Mouse (Mus musculus) limb, embryonic 14.5 days (tissue): ENCODE data around the gene Nck1. TPM values are rescaled to one million over a fixed set of nuclear protein-coding genes. Genes with fewer than 3 reads are reported as not detected.
A peak's percentile ranks its signal among the peaks of the same experiment; 100 is the strongest.

Experiments used
- ATAC-seq: fragments of 200-750 bp; cut with Nextera tagmentation; 2 replicates; pipeline ENCODE4 v1.8.0; 2017; ENCODE audit warnings: low read depth, moderate number of reproducible peaks, moderate TSS enrichment; ENCODE audit not compliant: low FRiP score
- DNase-seq: peaks from one replicate; pipeline ENCODE4 v3.0.0-alpha.2; 2015; ENCODE audit warnings: low spot score
- H3K27ac ChIP-seq: fragments of 300-500 bp; sonication (generic); replicated peaks from 2 replicates; pipeline ENCODE4 v1.5.1; 2014; ENCODE audit warnings: low read depth, mild to moderate bottlenecking, low read length, moderate library complexity, mixed read lengths
- H3K27me3 ChIP-seq: fragments of 300-500 bp; sonication (generic); 2 replicates; pipeline ENCODE4 v1.6.1; 2014; ENCODE audit warnings: low read length, mixed read lengths; ENCODE audit not compliant: control insufficient read depth, insufficient read depth
- H3K36me3 ChIP-seq: fragments of 300-500 bp; sonication (generic); 2 replicates; pipeline ENCODE4 v1.6.1; 2014; ENCODE audit warnings: mild to moderate bottlenecking, low read length, moderate library complexity, mixed read lengths; ENCODE audit not compliant: control insufficient read depth, insufficient read depth
- H3K4me1 ChIP-seq: fragments of 300-500 bp; sonication (generic); 2 replicates; pipeline ENCODE4 v1.6.1; 2014; ENCODE audit warnings: antibody characterized with exemption, low read length, mixed read lengths; ENCODE audit not compliant: control insufficient read depth, insufficient read depth
- H3K4me2 ChIP-seq: fragments of 300-500 bp; sonication (generic); replicated peaks from 2 replicates; pipeline ENCODE4 v1.6.1; 2014; ENCODE audit warnings: low read depth, mild to moderate bottlenecking, low read length, moderate library complexity; ENCODE audit not compliant: severe bottlenecking
- H3K4me3 ChIP-seq: fragments of 300-500 bp; sonication (generic); replicated peaks from 2 replicates; pipeline ENCODE4 v1.5.1; 2014; ENCODE audit warnings: low read length
- H3K9ac ChIP-seq: fragments of 300-500 bp; sonication (generic); 2 replicates; pipeline ENCODE4 v1.6.1; 2014; ENCODE audit warnings: mild to moderate bottlenecking, low read depth, low read length, moderate library complexity; ENCODE audit not compliant: severe bottlenecking
- H3K9me3 ChIP-seq: fragments of 300-500 bp; sonication (generic); 2 replicates; pipeline ENCODE4 v1.6.1; 2016; ENCODE audit warnings: low read length; ENCODE audit not compliant: control insufficient read depth
- POLR2A ChIP-seq: fragments of 200-500 bp; IDR thresholded peaks from 2 replicates; pipeline ENCODE4 v1.8.0; 2012; ENCODE audit warnings: inconsistent platforms, mild to moderate bottlenecking, moderate library complexity, borderline replicate concordance; ENCODE audit not compliant: insufficient read depth, insufficient read length; ENCODE audit errors: extremely low read depth
- WGBS: fragments of 180-500 bp; shearing (Covaris S2); extraction: QIAGEN DNeasy Blood & Tissue Kit; methylation state at CpG from one replicate; pipeline ENCODE4 v1.1.7; 2014; 5-methylcytosine and 5-hydroxymethylcytosine counted together
- polyA plus RNA-seq, 2 experiments: library from polyadenylated mRNA; depleted of rRNA in 1 of 2; stranded (reverse) in 1 of 2; unstranded in 1 of 2; fragments of >200 nt; fragmentation: Nextera tagmentation in 1 of 2; extraction: Ambion mirVana in 1 of 2; gene quantifications; 2 replicates each; pipeline versions ENCODE4 v1.2.1 to v1.2.3; 2012 to 2014

Nck1 gene
- polyA plus RNA-seq, 2 experiments, result 49.3 to 67.3 TPM

DNA sequence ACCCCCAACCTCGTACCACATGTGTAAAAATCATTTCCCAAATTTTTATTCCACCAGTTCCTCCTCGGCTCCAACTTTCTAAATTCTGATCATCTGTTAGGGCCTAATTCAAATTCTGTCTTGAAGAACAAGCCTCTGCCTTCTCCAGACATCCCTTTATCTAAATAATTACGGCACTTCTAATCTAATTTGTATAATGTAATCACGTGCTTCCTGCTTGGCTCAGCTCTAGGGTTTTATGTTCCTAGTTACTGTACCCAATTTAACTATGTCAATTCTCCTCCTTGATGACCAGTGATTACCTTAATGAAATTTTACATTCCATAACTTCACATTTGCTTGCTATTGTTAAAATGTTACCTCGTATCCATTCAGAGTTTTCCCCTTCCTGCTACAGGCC is 9.8 kb upstream of the Nck1 start:
- Histone ChIP-seq H3K4me2 (no peak overlapping the region), H3K27me3 (no peaks in the 10 kb centered on the region), H3K4me1 (no peaks in the 10 kb centered on the region), H3K36me3 (no peaks in the 10 kb centered on the region), H3K9ac (no peak overlapping the region), H3K27ac (no peak overlapping the region), H3K9me3 (no peaks in the 10 kb centered on the region), H3K4me3 (no peak overlapping the region)
- DNase-seq (no peak), ATAC-seq (no peak)
- 59% methylated on average over 5 of the region's 5 CpGs for WGBS
- TF ChIP-seq POLR2A, result no peak

DNA sequence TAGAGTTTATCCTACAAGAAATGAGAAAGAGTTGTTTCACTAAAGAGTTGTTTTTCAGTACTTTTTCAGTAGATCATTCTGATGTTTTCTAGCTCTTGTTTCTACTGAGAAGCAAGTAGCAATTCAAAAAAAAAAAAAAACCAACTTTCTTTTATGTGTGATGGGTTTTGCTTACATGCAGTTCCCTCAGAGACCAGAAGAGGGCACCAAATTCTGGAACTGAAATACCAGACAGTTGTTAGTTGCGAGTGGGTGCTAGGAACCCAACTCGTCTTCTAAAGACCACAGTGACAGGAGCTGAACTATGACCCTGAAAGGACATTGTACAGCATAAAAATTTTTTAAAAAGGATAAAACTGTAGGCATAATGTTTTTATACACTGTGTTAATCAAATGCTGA is 2.4 kb upstream of the Nck1 start:
- DNase-seq, result no peak
- Histone ChIP-seq H3K9me3 (0 out of 2 replicates have a peak, but pooled peaks cover 6% of the 10 kb centered on the region), H3K27me3 (no peaks in the 10 kb centered on the region), H3K4me1 (peaks cover 9% of the 10 kb centered on the region; the same call in 1 of the 2 replicates), H3K4me2 (no peak overlapping the region), H3K27ac (no peak overlapping the region), H3K9ac (no peak overlapping the region), H3K36me3 (no peaks in the 10 kb centered on the region), H3K4me3 (no peak overlapping the region)
- WGBS, result 95% methylated on average over 2 of the region's 2 CpGs
- no peak for ATAC-seq
- no peak for TF ChIP-seq POLR2A

DNA sequence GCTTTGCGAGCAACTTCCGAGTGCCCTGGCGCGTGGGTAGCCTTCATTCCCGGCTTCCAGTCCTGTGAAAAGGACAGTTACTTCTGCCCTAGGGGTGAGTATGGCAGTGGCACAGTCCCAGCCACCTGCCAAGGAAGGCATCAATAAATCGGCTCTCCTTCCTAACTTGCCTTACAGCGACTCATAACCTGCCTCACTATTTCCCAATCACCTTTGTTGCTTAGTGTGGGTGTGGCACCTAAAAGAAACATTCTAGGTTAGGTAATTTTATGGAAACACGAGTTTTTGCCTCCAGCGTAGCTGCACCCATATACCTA is 618 bp upstream of the Nck1 start:
- ATAC-seq (0 out of 2 replicates have a peak, but pooled peaks have one; percentile 4), DNase-seq (peak; percentile 13)
- WGBS, result 7% methylated on average over 9 of the region's 9 CpGs

DNA sequence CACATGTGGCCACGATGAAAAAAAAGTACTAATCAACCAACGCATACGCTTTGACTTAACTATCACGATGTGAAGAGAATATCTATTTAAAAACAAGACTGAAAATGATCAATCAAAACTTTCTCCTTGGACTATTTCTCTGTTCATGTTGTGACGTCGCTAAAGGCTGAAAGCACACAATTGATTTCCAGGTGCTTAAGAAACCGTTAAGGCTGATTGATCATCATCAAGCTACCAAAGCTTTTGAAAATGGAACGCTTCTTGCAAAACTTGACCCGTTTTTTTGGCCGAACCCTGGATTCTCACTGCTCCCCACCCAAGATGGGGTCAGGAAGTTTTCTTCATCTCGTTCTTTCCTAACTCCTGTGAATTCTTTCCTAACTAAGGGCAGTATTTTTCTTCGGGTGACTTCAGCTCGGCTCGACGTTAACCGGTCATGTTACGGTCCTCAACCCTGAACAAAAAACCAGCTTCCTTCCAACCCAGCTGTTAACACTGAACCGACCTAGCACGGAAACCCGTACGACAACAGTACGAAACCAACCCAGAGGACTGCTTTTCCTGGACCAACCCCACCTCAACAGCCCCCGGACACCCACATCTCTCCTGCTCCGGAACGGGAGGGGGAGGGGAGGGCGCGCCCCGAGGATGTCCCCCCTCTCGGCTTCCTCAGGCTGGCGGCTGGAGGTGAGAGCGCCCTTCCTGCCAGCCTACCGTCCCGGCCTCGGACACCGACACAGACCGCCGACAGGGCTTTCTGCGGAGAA is 803 bp downstream of the Nck1 start:
- no peak for TF ChIP-seq POLR2A
- Histone ChIP-seq H3K36me3 (no peaks in the 10 kb centered on the region), H3K4me3 (peak overlapping the region; percentile 89), H3K27ac (peak overlapping the region; percentile 92), H3K27me3 (no peaks in the 10 kb centered on the region), H3K4me2 (peak overlapping the region; percentile 63), H3K9me3 (0 out of 2 replicates have a peak, but pooled peaks cover 6% of the 10 kb centered on the region), H3K4me1 (peaks cover 9% of the 10 kb centered on the region; the same call in 1 of the 2 replicates), H3K9ac (peak overlapping the region; percentile 86)
- ATAC-seq, result peak; percentile 29
- 1% methylated on average over 34 of the region's 38 CpGs for WGBS
- no peak for DNase-seq

More for the DNA sequence above, 618 bp upstream of the Nck1 start:
- no peaks in the 10 kb centered on the region for H3K36me3 ChIP-seq
- peak overlapping the region; percentile 89 for H3K4me3 ChIP-seq
- no peaks in the 10 kb centered on the region for H3K27me3 ChIP-seq
- no peak overlapping the region for H3K27ac ChIP-seq
- peak overlapping the region; percentile 86 for H3K9ac ChIP-seq
- 0 out of 2 replicates have a peak, but pooled peaks cover 6% of the 10 kb centered on the region for H3K9me3 ChIP-seq
- H3K4me2 ChIP-seq, result peak overlapping the region; percentile 52
- peaks cover 9% of the 10 kb centered on the region; the same call in 1 of the 2 replicates for H3K4me1 ChIP-seq
- no peak for TF ChIP-seq POLR2A

DNA sequence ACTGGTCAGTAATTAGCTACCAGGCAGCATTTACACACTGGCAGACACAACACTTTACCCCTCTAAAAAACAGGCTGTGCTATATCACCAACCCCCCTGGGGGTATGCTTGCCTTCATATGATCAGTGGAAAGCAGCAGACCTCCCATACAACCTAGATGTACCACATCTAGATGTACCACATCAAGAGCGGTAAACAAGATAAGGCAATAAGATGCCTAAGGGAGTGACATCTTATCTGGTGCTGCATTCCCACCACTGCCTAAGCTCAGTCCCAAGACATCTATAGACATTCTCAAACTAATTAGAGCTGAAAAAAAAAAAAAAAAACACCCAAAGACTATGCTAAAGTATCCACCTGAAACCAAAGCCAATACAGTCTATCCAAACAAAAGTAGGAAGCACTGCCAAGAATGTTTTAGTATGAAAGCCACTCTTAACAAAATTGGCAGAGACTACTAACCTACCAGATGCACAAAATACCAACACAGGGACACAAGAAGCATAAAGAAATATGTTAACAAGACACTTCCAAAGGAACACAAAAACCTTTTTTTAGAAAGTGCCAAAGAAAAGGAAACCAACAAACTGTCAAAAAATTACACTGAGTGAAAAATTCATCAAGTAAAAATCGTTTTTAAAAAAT is 10.2 kb downstream of the Nck1 start:
- Histone ChIP-seq H3K36me3 (no peaks in the 10 kb centered on the region), H3K9ac (no peak overlapping the region), H3K4me2 (no peak overlapping the region), H3K4me3 (no peak overlapping the region), H3K4me1 (no peaks in the 10 kb centered on the region; the same call in 1 of the 2 replicates), H3K27me3 (no peaks in the 10 kb centered on the region), H3K9me3 (no peaks in the 10 kb centered on the region), H3K27ac (no peak overlapping the region)
- ATAC-seq (no peak), DNase-seq (no peak)
- 81% methylated on average over 2 of the region's 2 CpGs for WGBS
- TF ChIP-seq POLR2A, result no peak
